Mouse (Mus musculus) heart, postnatal 36 days (tissue): Measurements from ENCODE around the gene Prps1l3. TPM values are rescaled to one million over a fixed set of nuclear protein-coding genes. Genes with fewer than 3 reads are reported as not detected.

Experiments
- DNase-seq, 2 experiments: peaks; one replicate each; pipeline ENCODE4 v3.0.0; 2021 to 2022
- intact Hi-C: fragments of 180-260 bp; cut with DNase I; formaldehyde crosslinking; loops from one replicate; pipeline ENCODE4 v1.15.1; 2025
- total RNA-seq, 2 experiments: library from RNA; stranded (reverse); gene quantifications; 2 replicates each; pipeline ENCODE4 v1.2.3; 2021

Gene Prps1l3
- total RNA-seq, 2 experiments from 2014 or later = 17.6 to 17.7 TPM

- intact Hi-C loops = loop anchor here (5.0 kb wide), 1 partner anchor 1901 kb away; no protein-coding TSS in a partner anchor
- no peak for DNase-seq
Measured at GRCm38 (mm10) chr12:57231085-57231875, 1.1 kb downstream of the Prps1l3 start.

- intact Hi-C loops = loop anchor here (5.0 kb wide), 1 partner anchor 1899 kb away; no protein-coding TSS in a partner anchor
- DNase-seq = no peak
Measured at GRCm38 (mm10) chr12:57233386-57233785, 3.2 kb downstream of the Prps1l3 start.

- DNase-seq = no peak
- intact Hi-C loops = no loop called here
Measured at GRCm38 (mm10) chr12:57243671-57244495, 13.7 kb downstream of the Prps1l3 start.

GRCm38 (mm10) chr12:57258572-57258971, 28.4 kb downstream of the Prps1l3 start:
- DNase-seq = no peak
- intact Hi-C loops = no loop called here

GRCm38 (mm10) chr12:57275456-57275855, 45.2 kb downstream of the Prps1l3 start:
- intact Hi-C loops = no loop called here
- DNase-seq = no peak

- no peak for DNase-seq
- intact Hi-C loops = loop anchor here (1.0 to 5.0 kb wide), 2 partner anchors 266 to 506 kb away; partner anchors contain the start of gene Foxa1
Measured at GRCm38 (mm10) chr12:57281155-57282114, 51.2 kb downstream of the Prps1l3 start.

- intact Hi-C loops = no loop called here
Measured at GRCm38 (mm10) chr12:57285303-57286059, 55.3 kb downstream of the Prps1l3 start.

More at GRCm38 (mm10) chr12:57285303-57286059, 55.3 kb downstream of the Prps1l3 start:
- no peak for DNase-seq

Other genes starting within 250 kb of the Prps1l3 start
- under 1 TPM; 0.42 to 0.81 TPM for gene Slc25a21, start 32.9 kb upstream of the Prps1l3 start, total RNA-seq
- gene Mipol1, start within 50 bp of the Prps1l3 start, total RNA-seq = 1 to 10 TPM; 4.5 to 4.9 TPM